Mouse (Mus musculus) cerebellum, adult 2 months (tissue): ENCODE results near the gene Cspg4.

ENCODE experiments used
- CTCF ChIP-seq: fragments of 200-500 bp; IDR thresholded peaks from 2 replicates; pipeline ENCODE4 v1.5.1; 2011; ENCODE audit warnings: low read depth, mild to moderate bottlenecking, control low read depth, low read length, moderate library complexity, borderline replicate concordance; ENCODE audit not compliant: insufficient read depth
- POLR2A ChIP-seq: fragments of 200-500 bp; IDR thresholded peaks from 2 replicates; pipeline ENCODE4 v1.6.1; 2011; ENCODE audit warnings: low read length, control low read depth, borderline replicate concordance; ENCODE audit not compliant: insufficient read depth

DNA sequence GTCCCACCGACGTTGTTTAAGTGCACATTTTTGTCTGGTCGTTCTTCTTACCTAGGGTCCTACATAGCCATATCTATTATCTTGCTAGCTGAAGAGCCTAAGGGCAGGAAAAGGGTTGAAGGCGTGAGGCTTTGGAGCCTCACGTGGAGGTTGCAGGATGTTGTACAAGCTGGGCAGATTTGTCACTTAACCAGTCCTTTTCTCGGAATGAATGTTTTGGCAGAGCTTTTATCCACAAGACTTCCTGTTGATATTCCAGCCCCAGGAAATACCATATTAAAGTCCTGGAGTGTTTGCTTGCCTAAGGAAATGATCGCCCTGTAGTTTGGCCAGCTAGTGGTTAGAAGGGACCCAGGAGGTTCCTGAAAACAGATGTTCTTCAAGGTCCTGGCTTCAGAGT lies 73.5 kb downstream of the Cspg4 start:
- TF ChIP-seq POLR2A, result no peak
- no peak for TF ChIP-seq CTCF
